Mouse (Mus musculus) cerebellum, adult 18-20 months (tissue): ENCODE measurements at regions not wholly inside any gene's neighbourhood (a gene's known extent, or its start where the extent isn't known, plus 50 kb on each side); places are given as distances from the start of the nearest gene placed in this dataset.
"Not testable (repeated sequence)": the region's sequence is repeated elsewhere in the genome, so short reads cannot be mapped to it uniquely, and the experiment has no call there.

Source experiments
- DNase-seq, 2 experiments: peaks; one replicate each; pipeline ENCODE4 v3.0.0; 2021

DNA sequence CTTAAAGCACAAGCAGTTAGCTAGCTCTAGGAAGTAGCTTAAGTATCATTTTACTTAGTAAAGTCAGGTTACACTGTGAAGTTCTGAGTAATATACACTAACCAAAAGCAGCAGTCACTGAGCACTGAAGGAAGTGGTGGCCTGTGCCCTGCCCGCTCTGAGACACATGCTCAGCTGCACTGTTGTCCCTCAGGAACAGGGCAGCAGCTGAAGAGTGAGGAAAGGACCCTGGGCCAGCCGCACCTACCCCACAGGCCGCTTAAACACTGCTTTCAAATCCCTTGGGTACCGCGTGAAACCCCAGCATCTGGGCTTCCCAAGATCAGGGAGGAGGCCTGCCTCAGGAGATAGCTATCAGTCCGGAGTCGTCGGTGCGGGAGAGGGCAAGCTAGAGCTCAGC, 385.1 kb downstream of the Gm8797 start:
- not testable (repeated sequence) for DNase-seq

DNA sequence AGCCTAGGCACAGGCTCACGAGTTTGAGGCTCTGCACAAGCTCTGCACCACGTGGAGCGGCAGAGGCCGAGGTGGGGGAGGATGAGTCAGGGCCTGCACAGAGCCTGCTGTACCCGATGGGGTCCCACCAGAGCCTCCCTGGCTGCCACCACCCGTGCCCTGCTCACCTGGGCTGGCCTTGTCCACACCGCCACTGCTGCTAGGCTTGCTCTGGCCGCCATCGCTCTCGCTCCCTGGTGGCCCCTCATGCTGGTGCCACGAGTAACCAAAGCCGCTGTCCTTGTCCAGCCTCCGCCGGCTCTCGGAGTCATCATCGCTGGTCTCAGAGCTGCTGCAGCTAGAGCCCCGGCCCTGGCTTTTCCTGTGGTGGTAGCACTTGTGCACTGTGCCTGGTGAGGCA, 386.8 kb downstream of the Gm8797 start:
- no peak for DNase-seq

DNA sequence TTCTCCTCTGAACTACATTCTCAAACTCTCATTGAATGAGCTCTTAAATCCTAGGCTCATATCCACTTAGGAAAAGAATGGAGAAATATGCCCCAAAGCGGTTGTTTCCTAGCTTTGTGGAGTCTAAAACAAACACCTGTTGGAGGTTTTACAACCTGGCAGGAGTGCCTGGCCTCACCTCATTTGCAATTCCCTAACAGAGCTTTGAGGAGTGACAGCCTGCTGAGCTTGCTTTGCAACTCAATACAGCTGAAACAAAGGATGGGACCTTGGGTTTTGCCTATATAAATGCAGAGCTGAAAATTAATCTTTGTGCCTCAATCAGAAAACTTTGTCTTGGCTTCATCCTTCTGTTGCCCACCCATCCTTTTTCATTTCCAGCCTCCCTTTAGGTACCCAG, 423.2 kb downstream of the Gm8797 start:
- no peak for DNase-seq

DNA sequence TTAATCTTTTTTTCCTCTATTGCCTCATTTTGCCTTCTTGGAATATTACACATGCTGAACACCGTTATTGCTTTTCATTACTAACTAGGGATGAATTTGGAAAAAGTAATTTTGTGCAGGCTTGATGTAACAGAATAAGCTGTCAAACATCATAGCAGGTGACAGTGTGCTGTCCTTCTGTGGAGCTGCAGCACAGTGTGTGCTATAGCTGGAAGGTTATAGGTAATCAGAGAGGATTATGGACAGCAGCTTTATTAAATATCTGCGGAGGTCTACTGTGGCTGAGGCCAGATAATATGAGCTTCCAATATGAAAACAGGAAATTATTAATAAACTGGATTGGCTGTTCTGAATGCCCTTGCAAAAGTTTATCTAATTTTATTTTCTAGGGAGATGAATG, 431.9 kb downstream of the Gm8797 start:
- DNase-seq = no peak

GRCm38 (mm10) chr3:6183400-6183799, 432.8 kb downstream of the Gm8797 start:
- no peak for DNase-seq

DNA sequence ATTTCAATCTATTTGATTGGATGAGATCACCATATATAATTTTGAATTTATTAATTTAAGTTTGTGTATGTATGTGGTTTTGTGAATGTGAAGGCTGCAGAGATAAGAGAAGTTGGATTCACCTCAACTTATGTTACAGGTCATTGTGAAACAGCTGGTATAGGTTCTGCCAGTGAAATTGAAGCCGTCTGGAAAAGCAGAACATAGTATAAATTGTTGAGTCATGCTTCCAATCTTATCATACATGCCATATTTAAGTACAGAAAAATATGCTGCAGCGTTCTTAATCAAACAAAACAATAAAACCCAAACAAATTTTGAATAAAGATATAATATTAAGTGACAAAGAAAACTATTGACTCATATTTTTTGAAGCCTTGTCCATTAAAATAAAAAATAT, 415.6 kb downstream of the 1700008P02Rik start:
- DNase-seq = no peak

DNA sequence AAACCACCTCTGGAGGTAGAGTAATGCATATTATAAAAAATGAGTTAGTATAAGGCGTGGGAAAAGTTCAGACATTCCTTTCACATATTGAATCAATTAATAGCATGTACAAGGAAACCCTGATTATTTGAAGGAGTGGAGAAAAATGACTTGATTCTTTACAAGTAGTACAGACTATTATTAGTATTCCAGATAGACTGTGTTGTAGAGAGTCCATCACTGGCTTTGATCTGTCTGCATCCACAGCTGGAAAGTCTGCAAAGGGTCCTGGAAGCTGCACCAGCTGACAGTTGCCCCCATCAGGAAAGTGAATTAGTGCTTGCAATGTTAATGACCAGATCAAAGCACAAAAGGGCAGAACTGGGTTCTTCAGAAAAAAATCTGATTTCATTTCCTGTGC, 391.6 kb downstream of the 1700008P02Rik start:
- DNase-seq = no peak
